Mouse (Mus musculus) megakaryocyte, adult 5-6 weeks (primary cell): ENCODE measurements around the gene Acin1. TPM values are rescaled to one million over a fixed set of nuclear protein-coding genes. Genes with fewer than 3 reads are reported as not detected.

ENCODE experiments used
- ATAC-seq: 2 replicates; pipeline ENCODE4 v1.8.0; 2016; ENCODE audit warnings: mild to moderate bottlenecking, inconsistent platforms; ENCODE audit not compliant: poor library complexity, severe bottlenecking
- total RNA-seq, 2 experiments: library from RNA; stranded (forward) in 1 of 2; stranded (reverse) in 1 of 2; fragments of 153-499, 151-499 nt in 1 of 2; fragments of 221-1000, 200-1000 nt in 1 of 2; gene quantifications; 2 replicates each; pipeline versions ENCODE4 v1.2.3 to v1.2.4; 2015 to 2017

The Acin1 gene
- total RNA-seq, 2 experiments from 2014 or later = 99.7 to 173 TPM

DNA sequence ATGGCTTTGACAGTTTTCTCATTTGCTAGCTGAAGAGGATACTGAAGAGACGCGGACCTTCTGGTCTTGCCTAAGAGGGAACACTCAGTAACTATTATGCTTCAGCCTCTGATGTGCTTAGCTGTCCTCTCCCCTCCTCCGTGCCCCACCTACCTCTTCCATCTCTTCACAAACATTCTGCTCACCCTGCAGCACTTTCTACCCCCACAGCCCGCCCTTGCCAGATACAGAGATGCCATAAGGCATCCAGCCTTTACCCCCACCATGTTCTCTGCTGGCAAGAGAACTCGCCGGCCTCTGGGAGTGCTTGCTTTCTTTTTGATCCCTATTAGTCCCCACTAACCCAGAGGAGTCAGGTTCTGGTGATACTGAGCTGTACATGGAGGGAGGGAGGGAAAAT is 76.1 kb downstream of the Acin1 start:
- ATAC-seq = no peak

DNA sequence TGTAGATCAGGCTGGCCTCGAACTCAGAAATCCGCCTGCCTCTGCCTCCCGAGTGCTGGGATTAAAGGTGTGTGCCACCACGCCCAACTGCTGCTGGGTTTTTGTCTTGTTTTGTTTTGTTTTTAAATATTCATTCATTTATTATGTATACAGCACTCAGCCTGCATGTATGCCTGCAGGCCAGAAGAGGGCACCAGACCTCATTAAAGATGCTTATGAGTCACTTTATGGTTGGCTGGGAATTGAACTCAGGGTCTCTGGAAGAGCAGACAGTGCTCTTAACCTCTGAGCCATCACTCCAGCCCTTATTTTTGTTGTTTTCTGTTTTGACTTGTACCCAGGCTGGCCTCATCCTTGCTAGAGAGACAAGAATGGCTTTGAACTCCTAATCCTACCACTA is 76.8 kb downstream of the Acin1 start:
- peak; percentile 49 for ATAC-seq

DNA sequence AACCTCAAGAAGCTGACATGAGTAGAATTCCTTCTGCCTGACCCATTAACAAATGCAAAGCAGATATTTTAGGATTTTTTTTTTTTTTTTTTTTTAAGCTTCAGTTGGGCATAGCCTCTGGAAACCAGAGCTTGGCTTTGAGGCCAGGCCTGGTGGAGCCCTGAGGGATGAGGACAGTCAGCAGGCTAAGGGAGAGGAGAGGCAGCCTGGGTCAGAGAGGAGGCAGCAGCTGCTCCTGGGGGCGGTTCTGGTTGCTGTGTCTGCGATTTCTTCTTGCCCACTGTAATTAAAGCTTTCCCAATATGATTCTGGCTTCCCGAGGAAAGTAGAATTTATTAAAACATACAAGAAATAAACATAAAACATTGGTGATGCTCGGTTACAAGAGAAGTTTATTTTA is 77.5 kb downstream of the Acin1 start:
- ATAC-seq = no peak

DNA sequence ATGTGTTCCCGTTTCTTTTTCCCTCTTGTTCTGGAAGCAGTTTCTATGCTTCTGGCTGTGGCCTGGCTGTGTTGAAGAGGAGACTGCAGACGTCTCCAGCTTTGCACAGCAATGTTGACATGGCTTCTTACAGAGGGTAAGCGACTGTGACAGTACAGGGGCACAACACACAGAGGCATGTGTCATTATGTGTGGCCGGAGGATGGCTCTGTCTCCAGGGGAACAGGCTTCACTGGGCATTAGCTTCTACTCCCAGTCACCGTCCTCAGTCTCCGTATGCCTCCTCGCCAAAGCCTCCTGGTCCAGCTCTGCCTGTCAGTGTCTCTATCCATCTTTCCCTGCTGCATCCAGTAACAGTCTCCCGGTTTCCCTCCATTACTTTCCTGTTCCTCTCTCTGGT is 79.5 kb downstream of the Acin1 start:
- no peak for ATAC-seq

DNA sequence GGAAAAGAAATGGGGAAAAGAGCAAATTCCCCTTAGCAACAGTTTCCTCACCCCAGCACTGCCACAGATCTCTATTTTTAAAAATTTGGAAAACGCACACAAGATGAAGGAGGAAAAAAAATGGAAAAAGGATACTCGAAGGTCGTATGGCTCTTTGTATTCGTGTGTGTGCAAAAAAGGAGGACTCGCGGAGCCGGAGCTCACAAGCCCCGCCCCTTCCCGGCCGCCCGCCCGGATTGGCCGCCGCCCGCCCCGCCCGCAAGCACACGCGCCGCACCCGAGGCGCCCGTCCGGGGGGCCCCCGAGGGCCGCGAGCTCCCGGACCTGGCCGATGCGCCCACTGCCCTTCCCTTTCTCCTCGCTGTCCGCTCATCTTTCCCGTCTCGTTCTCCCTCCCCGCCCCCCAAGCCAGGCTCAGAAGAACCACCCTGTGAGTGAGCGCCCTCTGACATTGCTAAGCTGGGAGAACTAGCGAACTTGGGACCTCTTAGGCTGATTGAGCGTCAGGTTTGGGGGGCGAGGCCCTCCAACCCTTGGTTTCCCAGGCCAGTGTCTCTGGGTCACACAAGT is 80.9 kb downstream of the Acin1 start, which contains the start of gene 4931414P19Rik:
TSS of gene 4931414P19Rik (minus strand) at position 242 of the 570 bp plus-strand sequence.
- ATAC-seq = peak; percentile 54

DNA sequence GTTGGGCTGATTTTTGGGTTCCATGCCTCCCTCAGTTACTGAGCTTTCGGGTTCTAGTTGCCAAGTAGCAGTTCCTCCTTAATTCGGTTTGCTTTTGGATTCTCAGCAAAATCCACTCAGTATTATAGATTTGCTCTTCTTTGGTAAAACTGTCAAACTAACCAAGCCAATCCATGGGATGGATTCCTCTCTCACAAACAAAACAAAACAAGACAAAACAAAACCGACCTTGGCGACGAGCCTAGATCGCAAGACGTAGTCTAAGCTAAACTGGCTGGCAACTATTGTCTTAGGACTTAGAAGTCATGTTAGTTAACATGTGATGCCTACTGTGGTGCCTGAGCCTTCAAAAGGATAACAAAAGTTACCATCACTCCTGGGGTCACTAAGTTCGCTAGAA is 83.0 kb downstream of the Acin1 start:
- ATAC-seq = no peak

DNA sequence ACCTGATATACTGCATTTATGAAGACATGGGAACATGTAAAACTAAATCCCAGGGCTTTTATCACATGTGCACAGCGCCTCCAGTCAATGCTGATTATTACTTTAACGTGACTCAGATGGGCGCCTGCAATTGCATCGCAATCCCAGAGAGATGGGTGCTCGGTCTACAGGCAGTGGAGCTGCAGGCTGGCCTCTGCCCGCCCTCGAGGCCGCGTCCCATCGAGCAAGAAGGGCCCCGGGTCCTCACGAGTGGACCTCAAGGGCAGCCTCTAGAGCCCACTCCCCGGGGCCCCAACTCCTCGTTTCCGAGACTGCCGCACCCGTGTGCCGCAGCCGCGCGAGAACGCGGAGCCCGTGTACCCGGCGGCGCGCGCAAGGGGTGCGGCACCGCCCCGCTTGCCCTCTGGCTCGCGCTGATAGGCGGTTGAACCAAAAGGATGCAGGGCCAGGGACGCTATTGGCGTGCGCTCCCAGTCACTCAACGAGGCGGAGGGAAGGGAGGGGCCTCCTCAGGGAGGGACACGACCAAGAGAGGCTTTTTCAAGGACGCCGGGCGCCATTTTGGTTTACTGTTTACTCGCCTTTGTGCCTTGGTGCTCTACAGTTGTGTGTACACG is 83.6 kb downstream of the Acin1 start:
- ATAC-seq = peak; percentile 99

DNA sequence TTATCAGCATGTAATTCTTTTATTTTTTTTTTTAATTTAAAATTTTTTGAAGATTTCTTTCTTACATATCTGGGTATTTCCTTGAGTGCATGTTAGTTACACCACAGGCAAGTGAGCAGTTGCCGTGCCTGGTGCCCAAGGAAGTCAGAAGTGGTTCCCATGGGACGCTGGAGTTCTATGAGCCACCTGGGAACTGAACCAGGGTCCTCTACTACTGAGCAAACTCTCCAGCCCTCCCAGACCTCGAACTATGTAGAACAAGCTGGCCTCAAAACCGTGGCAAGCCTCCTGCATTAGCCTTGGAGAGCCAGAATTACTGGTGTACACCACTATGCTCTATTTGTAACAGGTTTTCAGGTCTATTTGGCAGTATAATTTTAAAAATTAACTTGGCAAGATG is 84.1 kb downstream of the Acin1 start:
- ATAC-seq = no peak

DNA sequence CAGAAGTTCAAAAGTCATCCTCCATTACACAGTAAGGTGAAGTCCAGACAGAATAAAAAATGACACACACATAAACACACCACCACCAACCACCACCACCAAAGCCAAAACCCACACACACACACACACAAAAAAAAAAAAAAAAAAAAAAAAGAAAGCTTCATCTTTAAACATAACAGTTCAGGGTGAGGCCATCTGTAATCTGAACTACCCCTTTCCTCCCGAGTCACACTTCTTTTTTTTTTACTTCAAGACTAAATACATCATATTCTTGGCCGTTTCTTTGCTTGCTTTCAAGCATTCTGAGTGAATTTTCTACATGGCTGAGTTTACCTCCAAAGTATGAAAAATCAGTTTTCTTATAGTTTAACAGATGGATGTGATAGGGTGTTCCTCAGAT is 85.1 kb downstream of the Acin1 start:
- ATAC-seq = no peak

DNA sequence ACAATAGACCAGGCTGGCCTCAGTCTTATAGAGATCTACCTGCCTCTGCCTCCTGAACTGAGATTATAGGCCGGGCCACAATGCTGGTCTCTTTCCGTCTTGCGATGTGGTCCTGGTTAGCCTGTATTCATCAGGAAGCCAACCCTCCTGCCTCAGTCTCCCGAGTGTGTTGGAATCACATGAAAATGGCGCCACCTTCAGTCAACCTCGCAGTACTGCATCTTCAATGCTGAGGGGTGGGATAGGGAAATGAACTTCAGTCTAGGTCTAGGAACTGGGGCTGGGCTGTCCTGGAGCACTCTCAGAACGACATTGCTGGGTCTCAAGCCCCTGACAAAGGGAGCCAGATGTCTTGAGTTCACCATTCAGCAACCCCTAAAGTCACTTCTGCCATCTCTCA is 89.6 kb downstream of the Acin1 start:
- peak; percentile 76 for ATAC-seq

DNA sequence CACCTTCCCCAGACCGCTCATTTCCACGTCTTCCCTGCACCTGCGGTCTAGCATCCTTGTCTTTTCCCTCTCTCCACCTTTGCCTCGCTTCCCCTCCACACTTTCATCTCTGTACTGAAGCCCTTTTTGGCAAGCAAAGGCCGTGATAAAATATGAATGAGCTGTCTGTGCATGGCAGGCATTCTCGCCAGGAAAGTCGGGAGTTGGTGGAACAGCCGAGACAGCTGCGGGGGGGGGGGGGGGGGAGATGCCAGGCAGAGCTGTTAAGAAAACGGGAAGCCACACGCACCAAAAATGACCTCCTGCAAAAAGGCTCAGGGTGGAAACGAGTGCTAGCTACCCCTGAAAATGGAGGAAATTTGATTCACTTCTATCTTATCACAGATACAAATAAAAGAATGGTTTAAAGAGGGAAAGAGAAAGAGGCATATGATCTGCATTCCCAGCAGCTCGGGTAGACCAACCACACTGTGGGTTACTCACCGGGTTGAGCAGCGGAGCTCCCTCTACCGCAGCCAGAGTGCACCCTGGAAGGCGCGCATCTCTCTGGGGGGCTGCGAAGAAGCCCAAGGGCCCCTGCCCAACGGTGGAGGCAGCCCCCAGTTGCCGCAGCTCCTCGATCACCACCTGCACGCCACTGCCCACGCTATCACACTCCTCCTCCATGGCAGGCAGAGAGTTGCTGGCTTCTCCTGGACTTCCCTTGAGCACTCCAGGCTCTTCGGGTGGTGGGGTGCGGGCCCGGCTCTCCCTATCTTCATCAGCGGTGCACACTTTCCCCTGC is 91.9 kb downstream of the Acin1 start:
- ATAC-seq = no peak

DNA sequence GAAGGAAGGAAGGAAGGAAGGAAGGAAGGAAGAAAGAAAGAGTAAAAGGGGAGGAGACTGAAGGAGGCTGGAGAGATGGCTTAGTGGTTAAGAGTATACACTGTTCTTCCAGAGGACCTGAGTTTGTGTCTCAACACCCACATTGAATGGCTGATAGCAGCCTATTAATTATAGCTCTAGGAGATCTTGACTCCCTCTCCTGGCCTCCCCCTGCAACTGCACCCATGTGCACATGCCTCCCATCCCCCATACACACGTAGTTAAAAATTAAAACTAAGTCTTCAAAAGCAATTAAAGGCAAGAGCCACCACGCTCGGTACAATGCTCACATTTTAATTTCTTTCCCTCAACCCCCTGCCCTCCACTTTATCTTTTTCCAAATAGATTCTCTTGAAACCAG is 92.7 kb downstream of the Acin1 start:
- no peak for ATAC-seq

DNA sequence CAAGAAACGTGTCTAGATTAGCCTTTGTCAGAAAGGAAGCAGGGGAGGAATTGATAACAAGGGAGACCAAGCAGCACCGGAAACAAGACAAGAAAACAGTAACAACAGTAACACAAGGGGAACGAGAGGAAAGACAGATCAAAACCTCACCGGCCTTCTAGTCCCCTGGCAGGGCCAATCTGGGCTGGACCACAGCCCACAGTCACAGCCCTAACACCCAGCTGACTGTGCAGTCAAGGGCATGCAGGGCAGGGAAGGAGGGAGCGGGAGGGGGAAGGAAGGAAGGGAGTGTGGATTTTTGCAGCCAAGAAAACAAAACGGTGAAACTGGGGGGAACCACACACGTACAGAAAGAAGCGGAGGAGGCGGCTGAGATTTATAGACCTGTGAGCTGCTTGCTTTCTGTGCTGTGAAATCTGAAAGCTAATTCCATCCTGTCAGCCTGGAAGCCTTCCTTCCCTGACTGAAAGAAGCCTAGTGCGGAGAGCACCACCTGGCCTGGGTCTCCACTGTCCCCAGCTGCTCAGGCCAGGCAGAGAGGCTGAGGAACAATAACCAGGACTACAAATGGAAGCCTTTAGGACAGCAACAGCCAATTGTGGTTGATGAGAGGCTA is 94.3 kb downstream of the Acin1 start:
- ATAC-seq = no peak

Other genes starting within 250 kb of the Acin1 start
- 29.9 and 31.2 TPM in 2 replicates for gene Lrp10, start 222.8 kb downstream of the Acin1 start, total RNA-seq (2015)
- gene Lrp10, start 222.8 kb downstream of the Acin1 start, total RNA-seq (2017) = 46.9 and 51.7 TPM in 2 replicates
- gene Rem2, start 210.8 kb downstream of the Acin1 start, total RNA-seq (2015) = not detected in 2 replicates
- gene Rem2, start 210.8 kb downstream of the Acin1 start, total RNA-seq (2017) = not detected in 2 replicates
- gene Prmt5, start 169.4 kb downstream of the Acin1 start, total RNA-seq (2015) = 14.7 and 26.0 TPM in 2 replicates
- 15.3 and 22.6 TPM in 2 replicates for gene Prmt5, start 169.4 kb downstream of the Acin1 start, total RNA-seq (2017)
- gene Haus4, start 132.3 kb downstream of the Acin1 start, total RNA-seq (2015) = 43.9 and 48.7 TPM in 2 replicates
- gene Haus4, start 132.3 kb downstream of the Acin1 start, total RNA-seq (2017) = 50.6 and 51.6 TPM in 2 replicates
- gene Ajuba, start 109.4 kb downstream of the Acin1 start, total RNA-seq (2015) = 0.11 and 0.54 TPM in 2 replicates
- gene Ajuba, start 109.4 kb downstream of the Acin1 start, total RNA-seq (2017) = 0.57 and 0.73 TPM in 2 replicates
- 4.3 and 4.8 TPM in 2 replicates for gene 4931414P19Rik, start 80.9 kb downstream of the Acin1 start, total RNA-seq (2015)
- gene 4931414P19Rik, start 80.9 kb downstream of the Acin1 start, total RNA-seq (2017) = 4.1 and 4.9 TPM in 2 replicates
- 133 and 145 TPM in 2 replicates for gene Psmb5, start 68.9 kb downstream of the Acin1 start, total RNA-seq (2015)
- gene Psmb5, start 68.9 kb downstream of the Acin1 start, total RNA-seq (2017) = 41.4 and 51.1 TPM in 2 replicates
- not detected in 2 replicates for gene Psmb11, start 65.5 kb downstream of the Acin1 start, total RNA-seq (2015)
- gene Psmb11, start 65.5 kb downstream of the Acin1 start, total RNA-seq (2017) = not detected in 2 replicates
- not detected in 2 replicates for gene Gm17606, start 46.0 kb downstream of the Acin1 start, total RNA-seq (2015)
- not detected in 2 replicates for gene Gm17606, start 46.0 kb downstream of the Acin1 start, total RNA-seq (2017)
- gene Cdh24, start 45.6 kb downstream of the Acin1 start, total RNA-seq (2015) = 0.27 and 0.78 TPM in 2 replicates
- 0.51 and 0.57 TPM in 2 replicates for gene Cdh24, start 45.6 kb downstream of the Acin1 start, total RNA-seq (2017)
- gene 1700123O20Rik, start 715 bp downstream of the Acin1 start, total RNA-seq (2015) = 57.9 and 59.1 TPM in 2 replicates
- 34.3 and 34.8 TPM in 2 replicates for gene 1700123O20Rik, start 715 bp downstream of the Acin1 start, total RNA-seq (2017)
- gene Gm29776, start 11.9 kb upstream of the Acin1 start, total RNA-seq (2015) = 0.25 and 0.46 TPM in 2 replicates
- not detected in 2 replicates for gene Gm29776, start 11.9 kb upstream of the Acin1 start, total RNA-seq (2017)
- gene Cebpe, start 25.2 kb upstream of the Acin1 start, total RNA-seq (2015) = 24.4 and 26.0 TPM in 2 replicates
- gene Cebpe, start 25.2 kb upstream of the Acin1 start, total RNA-seq (2017) = 41.9 and 52.8 TPM in 2 replicates
- gene Slc7a8, start 95.0 kb upstream of the Acin1 start, total RNA-seq (2015) = 9.1 and 14.3 TPM in 2 replicates
- 1.3 and 2.8 TPM in 2 replicates for gene Slc7a8, start 95.0 kb upstream of the Acin1 start, total RNA-seq (2017)
- gene Rnf212b, start 127.2 kb upstream of the Acin1 start, total RNA-seq (2015) = not detected in 2 replicates
- not detected in 2 replicates for gene Rnf212b, start 127.2 kb upstream of the Acin1 start, total RNA-seq (2017)
- gene Homez, start 184.0 kb upstream of the Acin1 start, total RNA-seq (2015) = 6.3 and 6.8 TPM in 2 replicates
- 4.6 and 13.3 TPM in 2 replicates for gene Homez, start 184.0 kb upstream of the Acin1 start, total RNA-seq (2017)
- 9.8 and 11.9 TPM in 2 replicates for gene Ppp1r3e, start 190.6 kb upstream of the Acin1 start, total RNA-seq (2015)
- 0.22 and 1.8 TPM in 2 replicates for gene Ppp1r3e, start 190.6 kb upstream of the Acin1 start, total RNA-seq (2017)
- 2.1 and 3.0 TPM in 2 replicates for gene Bcl2l2, start 196.4 kb upstream of the Acin1 start, total RNA-seq (2015)
- gene Bcl2l2, start 196.4 kb upstream of the Acin1 start, total RNA-seq (2017) = 4.4 and 6.2 TPM in 2 replicates
- gene Gm20521, start 196.5 kb upstream of the Acin1 start, total RNA-seq (2015) = not detected in 2 replicates
- gene Gm20521, start 196.5 kb upstream of the Acin1 start, total RNA-seq (2017) = not detected in 2 replicates
- 48.9 and 67.2 TPM in 2 replicates for gene Pabpn1, start 205.6 kb upstream of the Acin1 start, total RNA-seq (2015)
- gene Pabpn1, start 205.6 kb upstream of the Acin1 start, total RNA-seq (2017) = 153 and 165 TPM in 2 replicates
- gene Slc22a17, start 226.2 kb upstream of the Acin1 start, total RNA-seq (2015) = 0.11 and 0.56 TPM in 2 replicates
- 0.73 TPM in 1 of 2 replicates, not detected in the other for gene Slc22a17, start 226.2 kb upstream of the Acin1 start, total RNA-seq (2017)
- gene Efs, start 239.2 kb upstream of the Acin1 start, total RNA-seq (2015) = not detected in 2 replicates
- gene Efs, start 239.2 kb upstream of the Acin1 start, total RNA-seq (2017) = not detected in 2 replicates
- gene Il25, start 245.8 kb upstream of the Acin1 start, total RNA-seq (2015) = not detected in 2 replicates
- not detected in 2 replicates for gene Il25, start 245.8 kb upstream of the Acin1 start, total RNA-seq (2017)
- gene Cmtm5, start 249.3 kb upstream of the Acin1 start, total RNA-seq (2015) = not detected in 2 replicates
- not detected in 2 replicates for gene Cmtm5, start 249.3 kb upstream of the Acin1 start, total RNA-seq (2017)